Mouse (Mus musculus) lung, embryonic 16.5 days (tissue): ENCODE measurements around the gene BC024978. TPM values are rescaled to one million over a fixed set of nuclear protein-coding genes. Genes with fewer than 3 reads are reported as not detected.

Experiments used
- ATAC-seq: fragments of 200-750 bp; cut with Nextera tagmentation; 2 replicates; pipeline ENCODE4 v1.8.0; 2017; ENCODE audit warnings: low read depth, mild to moderate bottlenecking, moderate library complexity
- H3K27ac ChIP-seq: fragments of 300-500 bp; sonication (generic); 2 replicates; pipeline ENCODE4 v1.5.1; 2014; ENCODE audit warnings: mild to moderate bottlenecking, control low read depth, low read length
- H3K27me3 ChIP-seq: fragments of 300-500 bp; sonication (generic); 2 replicates; pipeline ENCODE4 v1.6.1; 2014; ENCODE audit warnings: low read depth, low read length, mixed read lengths; ENCODE audit not compliant: control insufficient read depth, insufficient read depth
- H3K36me3 ChIP-seq: fragments of 300-500 bp; sonication (generic); 2 replicates; pipeline ENCODE4 v1.6.1; 2014; ENCODE audit warnings: low read length; ENCODE audit not compliant: control insufficient read depth, insufficient read depth
- H3K4me1 ChIP-seq: fragments of 300-500 bp; sonication (generic); replicated peaks from 2 replicates; pipeline ENCODE4 v1.6.1; 2014; ENCODE audit warnings: low read length, mixed read lengths; ENCODE audit not compliant: control insufficient read depth, insufficient read depth
- H3K4me2 ChIP-seq: fragments of 300-500 bp; sonication (generic); 2 replicates; pipeline ENCODE4 v1.6.1; 2014; ENCODE audit warnings: low read depth, low read length, control low read depth
- H3K4me3 ChIP-seq: fragments of 300-500 bp; sonication (generic); 2 replicates; pipeline ENCODE4 v1.5.1; 2014; ENCODE audit warnings: mild to moderate bottlenecking, low read length, control low read depth
- H3K9ac ChIP-seq: fragments of 300-500 bp; sonication (generic); 2 replicates; pipeline ENCODE4 v1.6.1; 2014; ENCODE audit warnings: low read length, control low read depth
- H3K9me3 ChIP-seq: fragments of 300-500 bp; sonication (generic); 2 replicates; pipeline ENCODE4 v1.6.1; 2016; ENCODE audit warnings: low read length; ENCODE audit not compliant: control insufficient read depth
- WGBS: fragments of 180-500 bp; shearing (Covaris S2); extraction: QIAGEN DNeasy Blood & Tissue Kit; methylation state at CpG from one replicate; pipeline ENCODE4 v1.1.7; 2014; 5-methylcytosine and 5-hydroxymethylcytosine counted together
- polyA plus RNA-seq: library from polyadenylated mRNA; unstranded; fragments of >200 nt; fragmentation: Nextera tagmentation; extraction: Ambion mirVana; gene quantifications from 2 replicates; pipeline ENCODE4 v1.2.1, GENCODE M21; 2015

The BC024978 gene
- 3.1 and 3.5 TPM in 2 replicates for polyA plus RNA-seq

- peak within 1 kb of the TSS; percentile 85 for H3K4me3 ChIP-seq
- H3K4me2 ChIP-seq, result peak within 1 kb of the TSS; percentile 72
- peaks cover 15% of the 10 kb centered on the region for H3K4me1 ChIP-seq
- under 1% methylated on average over 64 of the region's 64 CpGs for WGBS
- H3K9me3 ChIP-seq, result no peaks in the 10 kb centered on the region
- ATAC-seq, result peak; percentile 99
- H3K9ac ChIP-seq, result peak within 1 kb of the TSS; percentile 93
- H3K36me3 ChIP-seq, result peaks cover 26% of the 10 kb centered on the region
- peak within 1 kb of the TSS; percentile 100 for H3K27ac ChIP-seq
- H3K27me3 ChIP-seq, result no peaks in the 10 kb centered on the region
Observed at GRCm38 (mm10) chr7:27195681-27196611, at the start of gene BC024978, which contains the start of gene Snrpa. BC024978 (plus strand) TSS chr7:27195781. Snrpa (minus strand) TSS chr7:27196271.

GRCm38 (mm10) chr7:27153205-27153764 lies 42.3 kb upstream of the BC024978 start, which contains the start of gene Cyp2t4:
Cyp2t4 (plus strand) TSS chr7:27153714.
- H3K27ac ChIP-seq, result peak within 1 kb of the TSS; percentile 87
- 38% methylated on average over 10 of the region's 10 CpGs for WGBS

GRCm38 (mm10) chr7:27156005-27156404 lies 39.6 kb upstream of the BC024978 start:
- H3K4me1 ChIP-seq, result peaks cover 13% of the 10 kb centered on the region
- peaks cover 18% of the 10 kb centered on the region for H3K36me3 ChIP-seq
- ATAC-seq, result no peak
- H3K27ac ChIP-seq, result no peak overlapping the region
- H3K4me3 ChIP-seq, result no peak overlapping the region
- no peaks in the 10 kb centered on the region for H3K9me3 ChIP-seq
- 71% methylated on average over 13 of the region's 13 CpGs for WGBS
- H3K27me3 ChIP-seq, result no peaks in the 10 kb centered on the region
- H3K9ac ChIP-seq, result no peak overlapping the region
- H3K4me2 ChIP-seq, result no peak overlapping the region

More at GRCm38 (mm10) chr7:27153205-27153764, 42.3 kb upstream of the BC024978 start, which contains the start of gene Cyp2t4:
- H3K4me2 ChIP-seq, result no peak within 1 kb of the TSS
- peak; percentile 93 for ATAC-seq
- no peaks in the 10 kb centered on the region for H3K27me3 ChIP-seq
- H3K4me3 ChIP-seq, result no peak within 1 kb of the TSS
- peak within 1 kb of the TSS; percentile 29; the same call in 1 of the 2 replicates for H3K9ac ChIP-seq
- H3K9me3 ChIP-seq, result no peaks in the 10 kb centered on the region
- peaks cover 2% of the 10 kb centered on the region; the same call in 1 of the 2 replicates for H3K4me1 ChIP-seq
- H3K36me3 ChIP-seq, result peaks cover 6% of the 10 kb centered on the region

- 95% methylated on average over 9 of the region's 9 CpGs for WGBS
Observed at GRCm38 (mm10) chr7:27158171-27158570, 37.4 kb upstream of the BC024978 start.

GRCm38 (mm10) chr7:27159256-27159655 lies 36.3 kb upstream of the BC024978 start:
- Histone ChIP-seq H3K9me3 (no peaks in the 10 kb centered on the region), H3K4me3 (no peak overlapping the region), H3K27ac (no peak overlapping the region), H3K4me1 (peaks cover 31% of the 10 kb centered on the region), H3K36me3 (peaks cover 19% of the 10 kb centered on the region), H3K4me2 (no peak overlapping the region), H3K27me3 (no peaks in the 10 kb centered on the region), H3K9ac (no peak overlapping the region)
- WGBS, result 90% methylated on average over 6 of the region's 6 CpGs
- no peak for ATAC-seq

More at GRCm38 (mm10) chr7:27158171-27158570, 37.4 kb upstream of the BC024978 start:
- Histone ChIP-seq H3K9me3 (no peaks in the 10 kb centered on the region), H3K4me1 (peaks cover 21% of the 10 kb centered on the region), H3K36me3 (peaks cover 18% of the 10 kb centered on the region), H3K27ac (no peak overlapping the region), H3K4me2 (no peak overlapping the region), H3K4me3 (no peak overlapping the region), H3K9ac (no peak overlapping the region), H3K27me3 (no peaks in the 10 kb centered on the region)
- ATAC-seq, result no peak

- Histone ChIP-seq H3K4me3 (no peak overlapping the region), H3K9me3 (no peaks in the 10 kb centered on the region), H3K4me2 (no peak overlapping the region), H3K36me3 (peaks cover 26% of the 10 kb centered on the region), H3K4me1 (peaks cover 37% of the 10 kb centered on the region), H3K9ac (no peak overlapping the region), H3K27me3 (no peaks in the 10 kb centered on the region), H3K27ac (peak overlapping the region; percentile 7; the same call in 1 of the 2 replicates)
- 7% methylated on average over 8 of the region's 8 CpGs for WGBS
- peak; percentile 95 for ATAC-seq
Observed at GRCm38 (mm10) chr7:27159882-27160281, 35.7 kb upstream of the BC024978 start.

GRCm38 (mm10) chr7:27160921-27161320 lies 34.7 kb upstream of the BC024978 start:
- Histone ChIP-seq H3K27ac (no peak overlapping the region), H3K4me1 (peaks cover 44% of the 10 kb centered on the region)

GRCm38 (mm10) chr7:27161744-27162143 lies 33.8 kb upstream of the BC024978 start:
- peaks cover 27% of the 10 kb centered on the region for H3K36me3 ChIP-seq
- no peaks in the 10 kb centered on the region for H3K9me3 ChIP-seq
- peak overlapping the region; percentile 14; the same call in 1 of the 2 replicates for H3K9ac ChIP-seq

More at GRCm38 (mm10) chr7:27160921-27161320, 34.7 kb upstream of the BC024978 start:
- WGBS, result 82% methylated on average over 3 of the region's 3 CpGs
- no peaks in the 10 kb centered on the region for H3K27me3 ChIP-seq
- H3K4me3 ChIP-seq, result no peak overlapping the region
- no peak overlapping the region for H3K9ac ChIP-seq
- no peak for ATAC-seq
- H3K4me2 ChIP-seq, result no peak overlapping the region
- no peaks in the 10 kb centered on the region for H3K9me3 ChIP-seq
- H3K36me3 ChIP-seq, result peaks cover 27% of the 10 kb centered on the region

More at GRCm38 (mm10) chr7:27161744-27162143, 33.8 kb upstream of the BC024978 start:
- WGBS, result 75% methylated on average over 4 of the region's 4 CpGs
- Histone ChIP-seq H3K27ac (no peak overlapping the region), H3K4me1 (peaks cover 44% of the 10 kb centered on the region), H3K4me3 (no peak overlapping the region), H3K4me2 (no peak overlapping the region), H3K27me3 (no peaks in the 10 kb centered on the region)
- ATAC-seq, result no peak
